Mouse (Mus musculus) embryonic fibroblast, embryonic 13.5 days (primary cell): ENCODE data around the gene Erc2.

Experiments
- CTCF ChIP-seq: IDR thresholded peaks from 2 replicates; pipeline ENCODE4 v1.5.1; 2011; ENCODE audit warnings: mild to moderate bottlenecking, control low read depth, low read length, moderate library complexity, borderline replicate concordance; ENCODE audit not compliant: insufficient read depth
- POLR2A ChIP-seq: IDR thresholded peaks from 2 replicates; pipeline ENCODE4 v1.6.1; 2011; ENCODE audit warnings: low read depth, mild to moderate bottlenecking, control low read depth, low read length, moderate library complexity

- no peak for TF ChIP-seq CTCF
- TF ChIP-seq POLR2A, result no peak
Measured at GRCm38 (mm10) chr14:27731086-27731485, 108.9 kb downstream of the Erc2 start.
